Comparison of ENCODE assay signal across 26 mouse cellular contexts in genomic region chr4:87274825-87275224, GRCm38 (mm10). TPM values are rescaled to one million over a fixed set of nuclear protein-coding genes. Genes with fewer than 3 reads are reported as not detected.
DNase-seq lines count a peak whose midpoint lies in the region; ATAC-seq and TF ChIP-seq lines count a peak whose summit lies in the region.
"Had no signal": no experiment of that assay in that cellular context is flagged by ENCODE, and none has a peak within 500 bp of the region (broad histone marks: within the 10 kb centered on the region; RNA-seq: fewer than 3 reads in every experiment).

No protein-coding gene starts in this region.

- H3K4me3 ChIP-seq in kidney, embryonic 14.5 days (ENCODE audit: low read length) = no peak overlapping the region
- no peak overlapping the region for H3K4me3 ChIP-seq in kidney, postnatal 0 days (replicated peaks; ENCODE audit: low read depth, low read length)
- H3K4me3 ChIP-seq in midbrain, postnatal 0 days (ENCODE audit: low read depth, low read length) = no peak overlapping the region
- no peak overlapping the region for H3K4me3 ChIP-seq in midbrain, embryonic 10.5 days
- H3K4me3 ChIP-seq: forebrain, embryonic 10.5 days; forebrain, embryonic 13.5 days; heart, embryonic 12.5 days; heart, embryonic 15.5 days had no signal

- H3K9me3 ChIP-seq in kidney, embryonic 14.5 days (ENCODE audit: control insufficient read depth, low read length) = no peaks in the 10 kb centered on the region
- H3K9me3 ChIP-seq in kidney, postnatal 0 days (replicated peaks; ENCODE audit: low read length) = no peaks in the 10 kb centered on the region
- H3K9me3 ChIP-seq in midbrain, postnatal 0 days (ENCODE audit: low read length) = no peaks in the 10 kb centered on the region
- H3K9me3 ChIP-seq in midbrain, embryonic 10.5 days (replicated peaks) = peaks cover 3% of the 10 kb centered on the region
- H3K9me3 ChIP-seq: forebrain, embryonic 13.5 days; heart, embryonic 15.5 days had no signal

- no peak overlapping the region for H3K4me2 ChIP-seq in kidney, embryonic 14.5 days (replicated peaks; ENCODE audit: low read depth, low read length)
- no peak overlapping the region for H3K4me2 ChIP-seq in kidney, postnatal 0 days (ENCODE audit: low read length)
- H3K4me2 ChIP-seq in midbrain, postnatal 0 days (ENCODE audit: low read depth, low read length, poor library complexity, severe bottlenecking) = no peak overlapping the region
- H3K4me2 ChIP-seq: forebrain, embryonic 13.5 days; heart, embryonic 12.5 days; heart, embryonic 15.5 days; hindbrain, embryonic 14.5 days had no signal

- WGBS in kidney, embryonic 14.5 days = 32% methylated on average over 1 of the region's 1 CpGs
- WGBS in kidney, postnatal 0 days = 27% methylated on average over 1 of the region's 1 CpGs
- WGBS in midbrain, postnatal 0 days = 26% methylated on average over 1 of the region's 1 CpGs
- WGBS in midbrain, embryonic 10.5 days = 18% methylated on average over 1 of the region's 1 CpGs

- DNase-seq in frontal cortex, postnatal 25 days (ENCODE audit: low spot score in 2 of 2) = no peak
- DNase-seq in kidney, postnatal 36 days = no peak
- DNase-seq in kidney, postnatal 0 days (ENCODE audit: low spot score) = peak; percentile 26
- no peak for DNase-seq in kidney, adult 11 months
- DNase-seq in midbrain, postnatal 0 days (ENCODE audit: low spot score) = peak; percentile 17
- DNase-seq in midbrain, embryonic 10.5 days (ENCODE audit: low spot score) = no peak
- DNase-seq: adrenal gland, postnatal 10 days; adrenal gland, postnatal 36 days; B cell, adult 2 months; cerebellum, adult 11-12 months; cerebellum, adult 8-10 months; gastrocnemius, postnatal 25 days; heart, adult 18-20 months; heart, postnatal 10 days; heart, postnatal 36 days had no signal

- TF ChIP-seq CTCF in kidney, postnatal 0 days (IDR thresholded peaks at IDR 0.05; ENCODE audit: low read depth) = no peak
- no peak for TF ChIP-seq CTCF in midbrain, postnatal 0 days (IDR thresholded peaks at IDR 0.05)

- H3K27ac ChIP-seq in kidney, embryonic 14.5 days (ENCODE audit: low read depth, low read length) = no peak overlapping the region
- no peak overlapping the region for H3K27ac ChIP-seq in kidney, postnatal 0 days
- no peak overlapping the region for H3K27ac ChIP-seq in midbrain, postnatal 0 days (ENCODE audit: low read depth, low read length)
- no peak overlapping the region for H3K27ac ChIP-seq in midbrain, embryonic 10.5 days (replicated peaks)
- H3K27ac ChIP-seq: forebrain, embryonic 10.5 days; forebrain, embryonic 13.5 days; heart, embryonic 15.5 days; hindbrain, embryonic 14.5 days had no signal

- H3K36me3 ChIP-seq in kidney, embryonic 14.5 days (ENCODE audit: control insufficient read depth, insufficient read depth, low read length) = no peaks in the 10 kb centered on the region
- H3K36me3 ChIP-seq in kidney, postnatal 0 days (ENCODE audit: insufficient read depth, low read length) = no peaks in the 10 kb centered on the region
- no peaks in the 10 kb centered on the region for H3K36me3 ChIP-seq in midbrain, postnatal 0 days (ENCODE audit: insufficient read depth, low read length)
- H3K36me3 ChIP-seq in midbrain, embryonic 10.5 days = no peaks in the 10 kb centered on the region
- H3K36me3 ChIP-seq: forebrain, embryonic 10.5 days; G1E; heart, embryonic 12.5 days; heart, embryonic 15.5 days had no signal

- no peaks in the 10 kb centered on the region for H3K4me1 ChIP-seq in kidney, embryonic 14.5 days (ENCODE audit: control insufficient read depth, insufficient read depth, low read length)
- no peaks in the 10 kb centered on the region for H3K4me1 ChIP-seq in kidney, postnatal 0 days (replicated peaks; ENCODE audit: insufficient read depth, low read length)
- H3K4me1 ChIP-seq in midbrain, postnatal 0 days (ENCODE audit: insufficient read depth, low read length) = no peaks in the 10 kb centered on the region
- H3K4me1 ChIP-seq in midbrain, embryonic 10.5 days = peaks cover 3% of the 10 kb centered on the region; the same call in 1 of the 2 replicates
- H3K4me1 ChIP-seq: forebrain, embryonic 10.5 days; forebrain, embryonic 13.5 days; heart, embryonic 12.5 days; heart, embryonic 15.5 days had no signal

- H3K27me3 ChIP-seq in kidney, embryonic 14.5 days (ENCODE audit: control insufficient read depth, insufficient read depth, low read length) = no peaks in the 10 kb centered on the region
- H3K27me3 ChIP-seq in kidney, postnatal 0 days (ENCODE audit: insufficient read depth, low read length) = no peaks in the 10 kb centered on the region
- H3K27me3 ChIP-seq in midbrain, postnatal 0 days (ENCODE audit: insufficient read depth, low read length) = no peaks in the 10 kb centered on the region
- H3K27me3 ChIP-seq in midbrain, embryonic 10.5 days (ENCODE audit: low read depth, poor library complexity, severe bottlenecking) = no peaks in the 10 kb centered on the region
- H3K27me3 ChIP-seq: CH12.LX; forebrain, embryonic 13.5 days; heart, embryonic 12.5 days; heart, embryonic 15.5 days had no signal

- no peak overlapping the region for H3K9ac ChIP-seq in kidney, embryonic 14.5 days (ENCODE audit: low read depth, low read length)
- no peak overlapping the region for H3K9ac ChIP-seq in kidney, postnatal 0 days (ENCODE audit: low read depth, low read length)
- H3K9ac ChIP-seq in midbrain, postnatal 0 days (replicated peaks; ENCODE audit: low read length, poor library complexity, severe bottlenecking) = no peak overlapping the region
- H3K9ac ChIP-seq: forebrain, embryonic 13.5 days; heart, embryonic 12.5 days; heart, embryonic 15.5 days; hindbrain, embryonic 14.5 days had no signal

- ATAC-seq in frontal cortex, adult (ENCODE audit: low TSS enrichment) = peak; percentile 18; the same call in 1 of the 2 replicates
- peak; percentile 46; the same call in 1 of the 2 replicates for ATAC-seq in kidney, embryonic 14.5 days (ENCODE audit: low FRiP score, low TSS enrichment)
- ATAC-seq in kidney, postnatal 0 days (replicated peaks; ENCODE audit: low FRiP score, low read depth) = no peak
- ATAC-seq in midbrain, postnatal 0 days (ENCODE audit: low FRiP score) = no peak
- ATAC-seq: forebrain, embryonic 13.5 days; forebrain, embryonic 16.5 days; Patski had no signal

RNA-seq across cellular contexts. Expression of gene Slc24a2, which starts 44.5 kb away (rescaled TPM):
- not detected in 2 replicates for polyA plus RNA-seq in kidney, embryonic 14.5 days (2014; fragmentation: Nextera tagmentation; extraction: Ambion mirVana)
- polyA plus RNA-seq in kidney, postnatal 0 days (2015; fragmentation: Nextera tagmentation; extraction: Ambion mirVana) = not detected in 2 replicates
- 19.4 and 20.4 TPM in 2 replicates for total RNA-seq in midbrain, postnatal 0 days (2014; rRNA removed)
- polyA plus RNA-seq in midbrain, postnatal 0 days (2015; fragmentation: Nextera tagmentation; extraction: Ambion mirVana) = 2.9 and 3.3 TPM in 2 replicates
- polyA plus RNA-seq in midbrain, embryonic 10.5 days (2016; fragmentation: Nextera tagmentation; extraction: Ambion mirVana) = 0.92 and 1.1 TPM in 2 replicates
- total RNA-seq: CH12.LX had no signal
- polyA plus RNA-seq: G1E, Patski had no signal

Comparison
In these comparisons a context has a peak if more than half of its experiments do, and no peak if none do; other contexts are left out.
1. ATAC-seq: peak in frontal cortex, adult (single experiment) and kidney, embryonic 14.5 days (single experiment); none in kidney, postnatal 0 days (single experiment) and midbrain, postnatal 0 days (single experiment).
2. DNase-seq: peak in kidney, postnatal 0 days (single experiment) and midbrain, postnatal 0 days (single experiment); none in frontal cortex, postnatal 25 days (0 of 2), kidney, postnatal 36 days (0 of 2), kidney, adult 11 months (single experiment) and midbrain, embryonic 10.5 days (single experiment).